Mouse (Mus musculus) kidney, adult 8-10 months (tissue): ENCODE measurements around the gene Vps53.
A peak's percentile ranks its signal among the peaks of the same experiment; 100 is the strongest.

ENCODE experiments used
- DNase-seq, 2 experiments: peaks; one replicate each; pipeline ENCODE4 v3.0.0; 2022

Gene Vps53

DNA sequence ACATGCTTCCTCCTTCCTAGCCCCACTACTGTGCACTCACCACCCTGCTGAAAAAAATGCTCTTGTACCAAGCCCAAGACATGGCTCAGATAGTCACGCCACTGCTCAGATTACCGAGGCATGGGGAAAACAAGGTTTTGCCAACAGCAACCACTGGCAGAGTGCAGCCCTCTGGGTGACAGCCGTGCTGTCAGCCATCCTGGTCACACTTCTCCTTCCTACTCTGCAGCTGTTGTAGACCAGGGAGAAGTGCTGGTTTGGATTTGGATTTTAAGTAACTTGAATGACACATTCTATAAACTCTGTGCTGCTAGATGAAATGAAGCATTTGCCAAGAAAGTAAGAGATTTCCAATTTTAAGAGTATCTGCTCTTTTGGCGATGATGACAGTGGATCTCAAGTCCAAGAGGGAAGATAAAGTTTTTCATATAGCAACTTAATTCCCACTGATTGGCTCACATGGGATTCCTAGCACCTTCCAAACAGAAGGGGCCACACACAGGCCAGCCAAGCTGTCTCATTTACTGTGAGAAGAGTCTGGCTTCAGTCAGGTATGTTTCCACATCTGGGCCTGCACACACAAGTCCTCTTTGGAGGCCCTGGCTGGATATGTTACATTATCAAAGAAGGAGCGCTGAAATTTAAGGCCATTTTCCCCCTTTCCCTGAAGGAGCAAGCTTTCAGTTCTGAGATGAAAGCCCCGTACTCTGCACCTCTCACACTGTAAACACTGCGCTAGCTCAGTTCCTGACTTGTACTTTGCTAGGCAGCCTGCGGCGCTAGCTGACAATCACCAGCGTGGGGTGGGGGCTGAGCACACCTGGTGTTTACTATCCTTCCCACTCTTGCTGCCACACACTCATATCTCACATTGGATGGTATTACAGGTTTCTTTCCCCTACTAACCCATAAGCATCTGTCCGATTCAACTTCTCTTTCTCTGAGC, 72.6 kb downstream of the Vps53 start:
- no peak for DNase-seq

- no peak for DNase-seq
These were observed 78.3 kb downstream of the Vps53 start for GRCm38 (mm10) chr11:76101154-76101553.

- DNase-seq: no peak
These were observed 80.1 kb downstream of the Vps53 start for GRCm38 (mm10) chr11:76099193-76099975.

GRCm38 (mm10) chr11:76093610-76094009, 85.8 kb downstream of the Vps53 start:
- DNase-seq: no peak

GRCm38 (mm10) chr11:76089776-76090175, 89.7 kb downstream of the Vps53 start:
- peak; percentile 76 to 78 for DNase-seq

DNA sequence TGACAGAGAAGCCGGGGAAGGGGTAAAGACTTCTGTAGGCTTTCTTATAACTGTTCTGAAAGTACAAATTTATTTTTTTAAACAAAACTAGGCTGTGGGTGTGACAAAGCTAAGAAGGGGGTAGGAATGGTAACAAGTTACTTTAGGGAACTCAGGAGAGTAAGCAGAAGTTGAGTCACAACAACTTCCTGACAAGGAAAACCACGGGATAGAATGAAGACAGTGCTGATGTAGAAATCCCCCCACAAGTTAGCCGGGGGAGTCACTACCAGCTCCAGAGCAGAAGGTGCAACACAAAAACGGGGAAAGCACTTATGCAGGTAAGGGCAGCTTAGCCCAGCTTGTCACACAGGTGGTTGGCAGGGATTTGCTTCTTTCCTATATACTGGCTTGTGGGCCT, 90.9 kb downstream of the Vps53 start:
- DNase-seq: no peak

DNA sequence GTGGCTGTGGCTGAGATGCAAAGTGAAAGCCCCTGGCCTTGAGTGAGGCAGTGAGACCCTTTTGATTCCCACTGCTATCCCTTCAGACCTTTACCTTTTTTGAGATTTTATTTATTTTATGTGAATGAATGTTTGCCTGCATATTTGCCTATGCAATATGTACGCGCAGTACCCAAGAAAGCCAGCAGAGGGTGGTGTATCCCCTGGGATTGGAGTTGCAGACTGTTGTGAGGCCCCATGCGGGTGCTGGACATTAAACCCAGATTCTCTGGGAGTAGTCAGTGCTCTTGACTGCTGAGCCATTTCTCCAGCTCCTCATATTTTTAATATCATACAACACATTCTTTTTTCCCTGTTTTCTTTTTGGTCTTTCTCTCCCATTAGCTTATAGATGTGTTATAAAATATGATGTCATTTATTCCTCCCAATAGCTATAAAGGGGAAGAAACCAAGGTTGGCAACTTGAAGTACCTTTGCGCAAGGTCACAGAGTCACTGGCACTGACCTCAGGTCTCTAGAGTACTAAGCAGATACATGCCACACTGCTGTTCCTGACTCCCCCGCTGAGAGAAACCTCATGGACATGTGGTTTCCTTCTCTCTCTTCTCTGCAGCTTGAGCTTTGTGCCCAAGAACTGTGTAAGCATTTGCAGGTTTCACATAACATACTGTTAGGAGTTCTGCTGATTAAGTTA, 93.4 kb downstream of the Vps53 start:
- peak in 1 of 2 experiments; percentile 71 for DNase-seq

DNA sequence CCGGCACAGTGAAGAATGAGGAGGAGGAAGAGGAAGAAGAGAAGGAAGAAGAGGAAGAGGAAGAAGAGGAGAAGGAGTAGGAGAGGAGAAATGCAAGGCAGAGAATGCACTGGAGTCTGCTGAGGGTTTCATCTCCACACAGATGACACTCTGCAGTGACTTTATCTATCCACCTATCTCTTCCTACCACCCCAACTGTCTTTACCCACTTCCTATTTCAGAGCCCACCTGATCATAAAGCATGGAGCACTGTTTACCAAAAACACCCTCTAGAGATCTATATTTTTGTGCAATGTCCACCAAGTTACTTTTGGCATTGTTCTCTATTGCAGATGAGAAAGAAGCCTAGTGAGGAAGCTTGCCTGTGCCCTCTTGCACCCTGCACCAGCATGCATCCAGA, 94.5 kb downstream of the Vps53 start:
- DNase-seq: no peak

DNA sequence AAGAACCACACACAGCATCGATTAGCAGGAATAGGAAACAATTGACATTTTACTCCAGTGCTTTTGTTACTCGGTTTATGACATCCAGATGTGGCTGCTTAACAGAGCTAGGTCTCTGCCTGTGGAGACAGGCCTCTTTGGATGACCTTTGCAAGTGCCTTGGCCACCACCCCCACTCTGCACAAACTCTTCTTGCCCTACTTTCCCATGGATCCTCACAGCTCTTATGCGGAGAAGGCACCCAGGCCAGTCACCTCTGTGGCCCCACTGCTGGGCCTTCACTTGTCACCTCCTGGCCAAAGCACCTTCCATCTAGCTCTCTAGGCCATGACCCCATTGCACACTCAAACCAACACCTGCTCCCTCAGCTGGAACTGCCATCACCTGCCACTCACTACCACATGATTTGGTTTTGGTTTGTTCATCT, 95.5 kb downstream of the Vps53 start:
- DNase-seq: no peak

DNA sequence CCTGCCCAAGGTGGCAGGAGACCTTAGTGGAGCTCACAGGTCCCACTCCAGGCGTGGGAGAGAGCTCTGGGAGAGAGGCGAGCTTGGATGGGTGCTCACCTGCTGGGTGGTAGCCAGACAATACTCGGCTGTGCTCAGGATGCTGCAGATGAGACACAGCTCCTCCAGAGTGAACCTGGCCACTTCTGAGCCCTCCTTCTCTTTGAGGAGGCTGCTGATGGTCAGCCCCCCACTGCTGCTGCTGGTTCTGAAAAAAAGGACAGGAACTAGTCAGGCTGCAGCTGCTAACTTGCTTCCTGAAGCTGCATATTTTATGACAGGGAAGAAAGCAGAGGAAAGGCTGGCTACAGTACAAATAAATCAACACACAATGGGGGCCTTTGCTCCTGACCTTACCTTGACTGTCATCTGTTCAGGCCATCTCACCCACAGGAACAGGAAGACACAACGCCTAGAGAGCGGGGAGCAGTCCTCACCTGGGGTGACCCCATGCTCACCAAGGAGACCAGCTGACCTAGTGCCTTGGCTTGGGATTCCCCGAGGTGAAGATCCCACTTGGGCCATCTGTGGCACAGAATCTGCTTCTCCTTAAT, 98.3 kb downstream of the Vps53 start:
- DNase-seq: peak; percentile 52 to 63

DNA sequence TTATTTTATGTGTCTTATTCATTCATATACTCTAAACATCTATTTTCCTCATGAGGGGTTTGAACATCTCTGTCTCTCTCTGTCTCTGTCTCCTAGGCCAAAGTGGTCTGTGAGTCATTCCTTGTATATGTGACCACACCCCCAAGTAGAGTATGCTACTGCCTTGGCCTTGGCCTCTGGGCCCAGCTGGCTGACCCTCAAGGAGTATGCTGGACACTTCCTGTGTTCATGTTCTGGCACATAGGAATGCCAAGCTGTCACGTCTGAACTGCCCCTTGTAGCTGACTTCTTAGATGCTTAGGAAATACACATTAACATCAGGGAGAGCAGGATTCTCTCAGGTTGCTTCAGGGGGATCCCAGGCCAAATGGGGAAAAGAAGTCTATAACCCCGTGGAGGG, 99.2 kb downstream of the Vps53 start:
- DNase-seq: peak in 1 of 2 experiments; percentile 41

DNA sequence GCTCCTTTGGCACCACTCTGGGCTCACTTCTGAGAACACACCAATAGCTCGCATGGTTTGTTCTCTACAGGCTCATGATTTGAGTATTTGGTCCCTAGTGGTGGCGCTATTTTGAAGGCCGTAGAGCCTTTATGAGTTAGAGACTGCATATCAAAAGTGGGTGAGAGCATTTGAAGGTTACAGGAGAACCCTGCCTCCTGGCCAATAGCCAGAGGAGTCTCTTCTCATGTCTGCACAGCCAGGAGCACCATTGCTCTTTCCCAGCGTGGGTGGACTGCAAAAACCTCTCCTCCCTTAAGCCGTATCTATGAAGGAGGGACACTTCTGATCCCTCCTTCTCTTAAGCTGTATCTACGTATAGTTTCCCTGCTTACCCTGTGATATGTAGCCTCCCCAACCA, 102.1 kb downstream of the Vps53 start:
- no peak for DNase-seq

- no peak for DNase-seq
These were observed 105.0 kb downstream of the Vps53 start for GRCm38 (mm10) chr11:76074296-76075093.

DNA sequence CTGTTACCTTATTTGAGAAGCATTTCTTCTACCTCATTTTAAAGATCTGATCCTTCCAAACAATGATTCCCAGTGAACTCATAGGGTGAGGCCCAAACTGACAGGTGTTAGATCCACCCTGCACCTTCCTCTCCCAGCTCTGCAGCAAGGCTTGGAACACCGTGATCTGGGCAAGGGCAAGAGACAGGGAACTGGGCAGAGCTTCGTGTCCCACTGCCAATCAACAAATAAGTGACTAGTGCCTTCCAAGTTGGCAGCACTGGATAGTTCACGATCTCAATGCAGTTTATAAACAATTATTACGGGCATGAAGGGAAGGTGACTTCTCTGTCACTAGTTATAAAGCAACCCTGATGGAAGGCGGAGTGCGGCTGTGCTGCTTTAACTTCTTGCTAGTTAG, 109.6 kb downstream of the Vps53 start:
- DNase-seq: no peak

DNA sequence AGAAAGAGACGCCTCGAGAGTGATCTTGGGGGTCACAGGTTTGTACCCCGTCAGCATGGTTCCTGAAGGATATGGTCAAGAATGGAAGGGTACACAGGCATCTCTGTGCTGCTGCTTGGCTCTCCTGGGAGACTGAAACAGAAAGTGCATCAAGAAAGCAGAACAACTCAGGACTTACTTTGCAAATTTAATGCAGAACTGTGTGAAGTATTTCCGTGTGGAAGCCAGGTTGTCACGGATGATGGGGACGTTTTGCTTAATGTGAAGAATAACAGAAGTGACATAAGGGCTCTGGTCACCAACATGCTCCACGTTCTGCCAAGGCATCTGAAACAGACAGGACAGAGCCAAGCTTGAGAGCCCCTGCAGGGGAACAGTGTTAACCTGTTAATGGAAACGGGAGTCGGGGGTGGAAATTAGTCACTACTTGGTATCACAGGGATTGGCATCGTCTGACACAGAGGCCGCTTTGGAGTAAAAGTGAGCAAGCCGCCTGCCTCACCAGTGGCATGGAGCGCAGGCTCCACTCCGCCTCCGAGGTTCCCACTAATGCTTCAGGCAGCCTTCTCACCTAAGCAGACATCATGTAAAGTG, 112.8 kb downstream of the Vps53 start:
- DNase-seq: no peak

- peak; percentile 44 to 70 for DNase-seq
These were observed 113.8 kb downstream of the Vps53 start for GRCm38 (mm10) chr11:76065521-76066095.

- DNase-seq: no peak
These were observed 115.0 kb downstream of the Vps53 start for GRCm38 (mm10) chr11:76064411-76064810.

DNA sequence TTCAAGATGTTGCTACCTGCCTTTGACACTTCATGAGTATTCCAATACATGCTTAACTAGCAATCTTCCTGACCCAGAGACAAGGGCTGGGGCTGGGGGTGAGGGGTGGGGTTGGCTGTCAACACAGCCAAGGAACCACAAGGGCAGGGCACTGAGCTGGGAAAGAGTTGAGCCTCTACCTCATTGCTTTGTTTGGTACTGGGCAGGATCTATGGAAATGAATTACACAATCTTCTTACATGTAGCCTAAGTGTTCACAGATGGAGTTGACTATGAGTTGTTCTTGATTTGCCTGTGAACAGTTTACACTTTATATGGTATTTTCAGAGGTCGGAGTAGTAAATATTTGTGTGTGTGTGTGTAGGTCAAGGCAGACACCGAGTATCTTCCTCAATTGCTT, 118.5 kb downstream of the Vps53 start:
- DNase-seq: no peak

DNA sequence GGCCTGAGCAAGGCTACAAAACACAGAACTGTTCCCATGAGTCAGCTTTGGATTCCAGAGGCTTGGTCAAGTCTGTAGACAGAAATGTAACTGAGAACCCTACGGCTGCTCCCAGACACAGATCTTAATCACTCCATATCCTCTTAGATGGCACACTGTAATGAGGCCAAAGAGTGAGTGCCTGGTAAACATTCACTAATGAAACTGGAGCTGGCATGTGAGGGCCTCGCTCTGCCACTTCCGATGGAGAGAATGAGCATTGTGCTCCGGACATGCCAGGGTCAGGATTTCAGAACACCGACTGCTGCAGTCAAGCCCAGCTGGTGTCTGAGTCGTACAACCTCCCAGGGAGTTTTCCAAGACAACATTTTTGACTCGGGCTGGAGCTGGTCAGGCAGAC, 119.5 kb downstream of the Vps53 start:
- DNase-seq: peak; percentile 72 to 73

DNA sequence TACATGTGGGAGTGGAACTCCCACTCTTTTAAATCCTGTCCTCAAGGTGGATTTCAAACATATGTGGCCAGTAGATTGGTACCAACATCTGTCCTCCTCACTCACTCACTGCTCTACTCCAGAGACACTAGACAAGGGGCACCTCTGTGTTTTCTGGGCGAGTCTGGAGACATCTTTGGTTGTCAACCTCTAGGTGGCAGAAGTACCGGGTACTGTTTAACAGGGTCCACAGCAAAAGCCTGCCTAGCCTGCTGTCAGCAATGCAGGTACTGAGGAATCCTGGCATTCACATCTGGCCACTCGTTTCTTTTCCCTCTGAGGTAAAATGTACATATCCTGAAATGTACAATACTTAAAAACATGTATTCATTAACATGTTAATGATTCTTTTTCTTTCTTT, 123.0 kb downstream of the Vps53 start:
- DNase-seq: peak in 1 of 2 experiments; percentile 31

- DNase-seq: no peak
These were observed 127.0 kb downstream of the Vps53 start for GRCm38 (mm10) chr11:76052496-76052895.
